Mouse (Mus musculus) erythroblast, embryonic 14.5 days (primary cell): Measurements from ENCODE around the gene B3gnt5.

Source experiments
- GATA1 ChIP-seq: IDR thresholded peaks from 2 replicates; pipeline ENCODE4 v1.6.1; 2012; ENCODE audit warnings: low read length, inconsistent platforms, mixed read lengths
- TAL1 ChIP-seq: IDR thresholded peaks from 3 replicates; pipeline ENCODE4 v1.6.1; 2012; ENCODE audit warnings: low read length, inconsistent platforms, mixed read lengths

GRCm38 (mm10) chr16:19720959-19721358 is 39.0 kb upstream of the B3gnt5 start:
- TF ChIP-seq TAL1 (no peak), GATA1 (no peak)
